Mouse (Mus musculus) c-Kit-negative CD71-positive TER-119-positive erythroid progenitor cells, embryonic 14.5 days (primary cell): ENCODE data around the gene Smgc.
"Not testable (repeated sequence)": the region's sequence is repeated elsewhere in the genome, so short reads cannot be mapped to it uniquely, and the experiment has no call there.

Experiments used
- DNase-seq: peaks from one replicate; pipeline ENCODE4 v3.0.0-alpha.2; 2013; ENCODE audit warnings: low read depth, low spot score

Gene Smgc

DNA sequence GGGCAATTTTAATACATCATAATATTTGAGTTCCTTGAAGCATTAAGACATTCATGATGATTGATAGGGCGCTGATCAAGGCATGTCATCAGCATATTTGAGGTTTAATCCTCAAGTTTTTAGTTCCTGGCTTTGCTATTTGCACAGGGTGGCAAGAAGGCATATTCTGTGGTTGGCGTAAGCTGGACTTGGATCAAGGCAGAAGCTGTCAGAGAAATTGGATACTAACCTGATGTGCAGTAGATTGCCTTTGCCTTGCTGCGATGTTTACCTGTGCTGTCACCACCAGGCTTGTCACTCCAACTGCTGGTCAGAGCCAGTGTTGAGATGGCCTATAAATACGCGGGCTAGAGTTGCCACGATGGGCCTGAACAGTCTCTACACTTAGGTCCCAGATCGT, at the start of gene Smgc:
Smgc (plus strand) TSS at position 301 of the 400 bp plus-strand sequence.
- no peak for DNase-seq

DNA sequence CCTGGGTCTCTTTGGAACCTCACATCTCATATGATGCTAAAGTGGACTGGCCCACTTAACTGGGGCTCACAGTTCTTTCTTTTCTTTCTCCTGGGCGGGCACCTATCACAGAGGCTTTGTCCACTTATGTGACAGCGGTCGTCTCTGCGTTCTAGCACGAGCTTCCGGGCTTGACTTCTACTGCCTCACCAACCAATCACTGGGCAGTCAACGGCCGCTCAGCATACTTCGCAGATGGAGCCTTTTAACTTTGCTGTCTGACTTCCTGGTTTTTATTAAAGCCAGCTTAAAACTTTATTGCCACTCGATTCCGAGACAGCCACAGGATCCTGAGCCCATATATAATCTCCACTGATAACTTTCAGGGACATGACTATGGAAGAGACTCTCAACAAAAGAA, 49.7 kb upstream of the Smgc start:
- DNase-seq = no peak

GRCm38 (mm10) chr15:91806463-91806862, 31.6 kb upstream of the Smgc start:
- no peak for DNase-seq

GRCm38 (mm10) chr15:91835319-91835718, 2.7 kb upstream of the Smgc start:
- no peak for DNase-seq

- not testable (repeated sequence) for DNase-seq
These were observed 26.1 kb downstream of the Smgc start for GRCm38 (mm10) chr15:91864130-91864529.

DNA sequence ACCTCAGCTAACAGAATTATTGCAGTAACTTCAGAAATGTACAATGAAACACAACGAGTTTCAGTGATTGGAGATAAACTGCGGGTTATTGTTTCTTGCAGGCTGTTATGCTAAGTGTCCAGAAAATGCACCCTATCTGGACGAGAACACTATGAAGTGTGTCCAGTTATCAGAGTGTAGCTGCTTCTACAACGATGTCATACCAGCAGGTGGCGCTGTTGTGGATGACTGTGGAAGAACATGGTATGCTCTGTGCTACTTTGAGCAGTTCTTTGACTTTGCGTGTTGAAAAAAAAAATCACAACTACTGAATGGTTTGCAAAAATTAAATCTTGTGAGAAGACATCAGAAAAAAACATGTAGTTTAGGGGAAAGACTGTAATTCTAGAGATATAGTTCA, 62.2 kb downstream of the Smgc start:
- DNase-seq = no peak

GRCm38 (mm10) chr15:91907046-91907445, 69.0 kb downstream of the Smgc start:
- not testable (repeated sequence) for DNase-seq
